Mouse (Mus musculus) stomach, postnatal 0 days (tissue): ENCODE data around the gene Cenpv. TPM values are rescaled to one million over a fixed set of nuclear protein-coding genes. Genes with fewer than 3 reads are reported as not detected.

Experiments used
- ATAC-seq: fragments of 200-750 bp; cut with Nextera tagmentation; 2 replicates; pipeline ENCODE4 v1.8.0; 2017; ENCODE audit not compliant: low FRiP score, low TSS enrichment
- DNase-seq: peaks from one replicate; pipeline ENCODE4 v3.0.0-alpha.2; 2016; ENCODE audit warnings: low spot score
- H3K27ac ChIP-seq: fragments of 300-500 bp; sonication (generic); replicated peaks from 2 replicates; pipeline ENCODE4 v1.5.1; 2014; ENCODE audit warnings: mild to moderate bottlenecking, control low read depth
- H3K27me3 ChIP-seq: fragments of 300-500 bp; sonication (generic); 2 replicates; pipeline ENCODE4 v1.6.1; 2014; ENCODE audit warnings: low read length; ENCODE audit not compliant: control insufficient read depth, insufficient read depth
- H3K36me3 ChIP-seq: fragments of 300-500 bp; sonication (generic); 2 replicates; pipeline ENCODE4 v1.6.1; 2014; ENCODE audit warnings: low read length, mixed read lengths; ENCODE audit not compliant: control insufficient read depth, insufficient read depth
- H3K4me1 ChIP-seq: fragments of 300-500 bp; sonication (generic); replicated peaks from 2 replicates; pipeline ENCODE4 v1.6.1; 2014; ENCODE audit warnings: antibody characterized with exemption; ENCODE audit not compliant: control insufficient read depth, insufficient read depth
- H3K4me2 ChIP-seq: fragments of 300-500 bp; sonication (generic); replicated peaks from 2 replicates; pipeline ENCODE4 v1.6.1; 2014; ENCODE audit warnings: low read depth, mild to moderate bottlenecking, control low read depth, moderate library complexity
- H3K4me3 ChIP-seq: fragments of 300-500 bp; sonication (generic); 2 replicates; pipeline ENCODE4 v1.5.1; 2014; ENCODE audit warnings: low read depth, low read length, control low read depth
- H3K9ac ChIP-seq: fragments of 300-500 bp; sonication (generic); 2 replicates; pipeline ENCODE4 v1.6.1; 2014; ENCODE audit warnings: mild to moderate bottlenecking, low read length, control low read depth, mixed read lengths
- H3K9me3 ChIP-seq: fragments of 300-500 bp; sonication (generic); 2 replicates; pipeline ENCODE4 v1.6.1; 2016; ENCODE audit warnings: low read length; ENCODE audit not compliant: control insufficient read depth
- CTCF ChIP-seq: IDR thresholded peaks from 2 replicates; pipeline ENCODE4 v1.5.1; 2016; ENCODE audit warnings: antibody characterized with exemption, low read depth, mild to moderate bottlenecking, moderate library complexity
- EP300 ChIP-seq: optimal IDR thresholded peaks from 2 replicates; pipeline ENCODE3; 2016; ENCODE audit warnings: antibody characterized with exemption
- WGBS: fragments of 180-500 bp; shearing (Covaris S2); extraction: QIAGEN DNeasy Blood & Tissue Kit; methylation state at CpG from one replicate; pipeline ENCODE4 v1.1.7; 2014; 5-methylcytosine and 5-hydroxymethylcytosine counted together
- polyA plus RNA-seq: library from polyadenylated mRNA; unstranded; fragments of >200 nt; fragmentation: Nextera tagmentation; extraction: Ambion mirVana; gene quantifications from 2 replicates; pipeline ENCODE4 v1.2.1, GENCODE M21; 2015

Gene Cenpv
- polyA plus RNA-seq, 1 experiment from 2014 or later, result 17.8 TPM

GRCm38 (mm10) chr11:62575659-62576438 is 36.8 kb upstream of the Cenpv start:
- peak; percentile 53 for ATAC-seq
- peak overlapping the region; percentile 53 for H3K4me3 ChIP-seq
- H3K9me3 ChIP-seq, result no peaks in the 10 kb centered on the region
- peak overlapping the region; percentile 56 for H3K27ac ChIP-seq
- peak overlapping the region; percentile 94 for H3K4me2 ChIP-seq
- WGBS, result 7% methylated on average over 27 of the region's 27 CpGs
- no peaks in the 10 kb centered on the region for H3K4me1 ChIP-seq
- H3K9ac ChIP-seq, result peak overlapping the region; percentile 57
- TF ChIP-seq EP300, result no peak
- no peak for TF ChIP-seq CTCF
- no peaks in the 10 kb centered on the region for H3K27me3 ChIP-seq
- no peaks in the 10 kb centered on the region for H3K36me3 ChIP-seq
- peak; percentile 44 for DNase-seq

GRCm38 (mm10) chr11:62575297-62575658 is 36.2 kb upstream of the Cenpv start:
- Histone ChIP-seq H3K27ac (peak overlapping the region; percentile 56), H3K4me2 (peak overlapping the region; percentile 94), H3K4me3 (peak overlapping the region; percentile 53), H3K4me1 (no peaks in the 10 kb centered on the region), H3K27me3 (no peaks in the 10 kb centered on the region), H3K36me3 (no peaks in the 10 kb centered on the region), H3K9me3 (no peaks in the 10 kb centered on the region), H3K9ac (peak overlapping the region; percentile 57)
- peak; percentile 95 for TF ChIP-seq CTCF
- TF ChIP-seq EP300, result no peak
- WGBS, result 3% methylated on average over 9 of the region's 9 CpGs
- DNase-seq (peak; percentile 85), ATAC-seq (peak; percentile 75)

- H3K9ac ChIP-seq, result no peak overlapping the region
- H3K27me3 ChIP-seq, result no peaks in the 10 kb centered on the region
- ATAC-seq (no peak), DNase-seq (no peak)
- H3K4me3 ChIP-seq, result no peak overlapping the region
- no peaks in the 10 kb centered on the region for H3K36me3 ChIP-seq
- no peaks in the 10 kb centered on the region for H3K9me3 ChIP-seq
- no peak overlapping the region for H3K4me2 ChIP-seq
- no peak overlapping the region for H3K27ac ChIP-seq
- no peaks in the 10 kb centered on the region for H3K4me1 ChIP-seq
- 72% methylated on average over 4 of the region's 4 CpGs for WGBS
- TF ChIP-seq CTCF (no peak), EP300 (no peak)
These were observed 35.6 kb upstream of the Cenpv start for GRCm38 (mm10) chr11:62574703-62575085.

- Histone ChIP-seq H3K9ac (no peak within 1 kb of the TSS; the same call in 1 of the 2 replicates), H3K4me3 (peak within 1 kb of the TSS; percentile 53), H3K4me2 (peak within 1 kb of the TSS; percentile 94), H3K36me3 (no peaks in the 10 kb centered on the region), H3K27ac (no peak within 1 kb of the TSS), H3K9me3 (no peaks in the 10 kb centered on the region), H3K4me1 (no peaks in the 10 kb centered on the region), H3K27me3 (no peaks in the 10 kb centered on the region)
- WGBS, result 67% methylated on average over 6 of the region's 6 CpGs
- no peak for DNase-seq
- no peak for TF ChIP-seq EP300
- TF ChIP-seq CTCF, result no peak
- no peak for ATAC-seq
These were observed 35.1 kb upstream of the Cenpv start, which contains the start of gene Trpv2 for GRCm38 (mm10) chr11:62573959-62574702. Gene Trpv2 (plus strand): TSS chr11:62574486.

GRCm38 (mm10) chr11:62568300-62568699 is 29.2 kb upstream of the Cenpv start:
- H3K36me3 ChIP-seq, result no peaks in the 10 kb centered on the region
- H3K9ac ChIP-seq, result no peak overlapping the region
- no peak overlapping the region for H3K4me2 ChIP-seq
- H3K27me3 ChIP-seq, result no peaks in the 10 kb centered on the region
- H3K4me3 ChIP-seq, result no peak overlapping the region
- H3K27ac ChIP-seq, result no peak overlapping the region
- 45% methylated on average over 3 of the region's 3 CpGs for WGBS
- H3K9me3 ChIP-seq, result no peaks in the 10 kb centered on the region
- no peaks in the 10 kb centered on the region for H3K4me1 ChIP-seq
- DNase-seq (no peak), ATAC-seq (peak; percentile 77)
- no peak for TF ChIP-seq CTCF
- TF ChIP-seq EP300, result no peak
